Mouse (Mus musculus) heart, embryonic 14.5 days (tissue): ENCODE results near the gene Six6. TPM values are rescaled to one million over a fixed set of nuclear protein-coding genes. Genes with fewer than 3 reads are reported as not detected.

ENCODE experiments used
- ATAC-seq: fragments of 200-750 bp; cut with Nextera tagmentation; 2 replicates; pipeline ENCODE4 v1.8.0; 2017; ENCODE audit warnings: low read depth, moderate TSS enrichment; ENCODE audit not compliant: insufficient number of reproducible peaks, insufficient read depth, low FRiP score
- H3K27ac ChIP-seq, 2 experiments: fragments of 200-500 bp in 1 of 2; fragments of 300-500 bp in 1 of 2; sonication (generic) in 1 of 2; replicated peaks in 1 of 2; 2 replicates each; pipeline ENCODE4 v1.5.1; 2012 to 2014; ENCODE audit warnings: low read depth in 2 of 2, low read length in 2 of 2, control low read depth in 1 of 2, mild to moderate bottlenecking in 1 of 2, mixed read lengths in 1 of 2; ENCODE audit not compliant: control insufficient read depth in 1 of 2, insufficient read depth in 1 of 2
- H3K27me3 ChIP-seq: fragments of 300-500 bp; sonication (generic); 2 replicates; pipeline ENCODE4 v1.6.1; 2014; ENCODE audit warnings: mild to moderate bottlenecking, low read length, control low read depth; ENCODE audit not compliant: control insufficient read depth, insufficient read depth
- H3K36me3 ChIP-seq: fragments of 300-500 bp; sonication (generic); 2 replicates; pipeline ENCODE4 v1.6.1; 2014; ENCODE audit warnings: mild to moderate bottlenecking, control low read depth, low read length, mixed read lengths; ENCODE audit not compliant: control insufficient read depth, insufficient read depth
- H3K4me1 ChIP-seq, 2 experiments: fragments of 200-500 bp in 1 of 2; fragments of 300-500 bp in 1 of 2; sonication (generic) in 1 of 2; 2 replicates each; pipeline ENCODE4 v1.6.1; 2012 to 2014; ENCODE audit warnings: low read length in 2 of 2, control low read depth in 1 of 2, mixed read lengths in 1 of 2; ENCODE audit not compliant: control insufficient read depth in 2 of 2, insufficient read depth in 2 of 2
- H3K4me2 ChIP-seq: fragments of 300-500 bp; sonication (generic); 2 replicates; pipeline ENCODE4 v1.6.1; 2014; ENCODE audit warnings: mild to moderate bottlenecking, low read length
- H3K4me3 ChIP-seq, 2 experiments: fragments of 200-500 bp in 1 of 2; fragments of 300-500 bp in 1 of 2; sonication (generic) in 1 of 2; 2 replicates each; pipeline ENCODE4 v1.5.1; 2012 to 2014; ENCODE audit warnings: low read length in 2 of 2, mild to moderate bottlenecking in 2 of 2, control low read depth in 1 of 2, low read depth in 1 of 2, moderate library complexity in 1 of 2; ENCODE audit not compliant: control insufficient read depth in 1 of 2, insufficient read depth in 1 of 2
- H3K9ac ChIP-seq: fragments of 300-500 bp; sonication (generic); 2 replicates; pipeline ENCODE4 v1.6.1; 2014; ENCODE audit warnings: mild to moderate bottlenecking, low read length
- H3K9me3 ChIP-seq: fragments of 300-500 bp; sonication (generic); 2 replicates; pipeline ENCODE4 v1.6.1; 2016; ENCODE audit warnings: low read length, control low read depth; ENCODE audit not compliant: control insufficient read depth
- WGBS: fragments of 180-500 bp; shearing (Covaris S2); extraction: QIAGEN DNeasy Blood & Tissue Kit; methylation state at CpG from one replicate; pipeline ENCODE4 v1.1.7; 2014; 5-methylcytosine and 5-hydroxymethylcytosine counted together
- polyA plus RNA-seq: library from polyadenylated mRNA; unstranded; fragments of >200 nt; fragmentation: Nextera tagmentation; extraction: Ambion mirVana; gene quantifications from 2 replicates; pipeline ENCODE4 v1.2.1, GENCODE M21; 2014

The Six6 gene
- polyA plus RNA-seq, 1 experiment from 2014 or later = not detected

GRCm38 (mm10) chr12:72940071-72940821, 554 bp downstream of the Six6 start, which contains the start of gene 4930447C04Rik:
Gene 4930447C04Rik (minus strand): TSS chr12:72940774.
- peak within 1 kb of the TSS; percentile 50 for H3K4me2 ChIP-seq

GRCm38 (mm10) chr12:72940822-72941397, 1.2 kb downstream of the Six6 start:
- H3K4me3 ChIP-seq = no peak overlapping the region
- no peaks in the 10 kb centered on the region for H3K9me3 ChIP-seq
- H3K4me2 ChIP-seq = no peak overlapping the region
- 4% methylated on average over 11 of the region's 11 CpGs for WGBS
- no peaks in the 10 kb centered on the region for H3K36me3 ChIP-seq
- H3K27me3 ChIP-seq = peaks cover 98% of the 10 kb centered on the region
- peaks cover 0 to 20% of the 10 kb centered on the region in 2 experiments; a peak in 2 of 4 replicates for H3K4me1 ChIP-seq
- H3K9ac ChIP-seq = no peak overlapping the region
- H3K27ac ChIP-seq = no peak overlapping the region
- ATAC-seq = no peak

More at GRCm38 (mm10) chr12:72940071-72940821, 554 bp downstream of the Six6 start, which contains the start of gene 4930447C04Rik:
- Histone ChIP-seq H3K27me3 (peaks cover 97% of the 10 kb centered on the region), H3K27ac (no peak within 1 kb of the TSS), H3K36me3 (no peaks in the 10 kb centered on the region), H3K9me3 (no peaks in the 10 kb centered on the region), H3K4me1 (peaks cover 0 to 17% of the 10 kb centered on the region in 2 experiments; a peak in 2 of 4 replicates), H3K9ac (no peak within 1 kb of the TSS), H3K4me3 (peak within 1 kb of the TSS; percentile 11 to 29; a peak in 3 of 4 replicates)
- ATAC-seq = no peak
- WGBS = 2% methylated on average over 39 of the region's 39 CpGs

GRCm38 (mm10) chr12:72941398-72942051, 1.8 kb downstream of the Six6 start:
- ATAC-seq = no peak
- Histone ChIP-seq H3K9me3 (no peaks in the 10 kb centered on the region), H3K36me3 (no peaks in the 10 kb centered on the region), H3K9ac (no peak overlapping the region), H3K4me1 (peaks cover 0 to 20% of the 10 kb centered on the region in 2 experiments; a peak in 2 of 4 replicates), H3K4me3 (no peak overlapping the region), H3K27me3 (peaks cover 99% of the 10 kb centered on the region), H3K4me2 (no peak overlapping the region), H3K27ac (no peak overlapping the region)
- 2% methylated on average over 32 of the region's 32 CpGs for WGBS

GRCm38 (mm10) chr12:72942171-72942570, 2.5 kb downstream of the Six6 start:
- Histone ChIP-seq H3K36me3 (no peaks in the 10 kb centered on the region), H3K27ac (no peak overlapping the region), H3K4me2 (no peak overlapping the region), H3K9ac (no peak overlapping the region), H3K4me1 (peaks cover 0 to 20% of the 10 kb centered on the region in 2 experiments; a peak in 2 of 4 replicates), H3K4me3 (no peak overlapping the region), H3K9me3 (no peaks in the 10 kb centered on the region), H3K27me3 (peaks cover 99% of the 10 kb centered on the region)
- no peak for ATAC-seq
- WGBS = 35% methylated on average over 6 of the region's 6 CpGs

- H3K27me3 ChIP-seq = peaks cover 98% of the 10 kb centered on the region
- no peak overlapping the region for H3K4me3 ChIP-seq
- no peak overlapping the region for H3K4me2 ChIP-seq
- H3K27ac ChIP-seq = no peak overlapping the region
- no peak overlapping the region for H3K9ac ChIP-seq
- no peaks in the 10 kb centered on the region for H3K9me3 ChIP-seq
- 17% methylated on average over 2 of the region's 2 CpGs for WGBS
- H3K36me3 ChIP-seq = no peaks in the 10 kb centered on the region
- peaks cover 0 to 20% of the 10 kb centered on the region in 2 experiments; a peak in 2 of 4 replicates for H3K4me1 ChIP-seq
- ATAC-seq = no peak
Measured at GRCm38 (mm10) chr12:72943574-72944110, 4.0 kb downstream of the Six6 start.

GRCm38 (mm10) chr12:72944411-72945225, 4.9 kb downstream of the Six6 start:
- H3K4me1 ChIP-seq = peaks cover 0 to 16% of the 10 kb centered on the region in 2 experiments; a peak in 2 of 4 replicates
- H3K36me3 ChIP-seq = no peaks in the 10 kb centered on the region
- no peak overlapping the region for H3K27ac ChIP-seq
- peaks cover 95% of the 10 kb centered on the region for H3K27me3 ChIP-seq
- peak overlapping the region in 1 of 2 experiments; percentile 47; a peak in 2 of 4 replicates for H3K4me3 ChIP-seq
- H3K9ac ChIP-seq = no peak overlapping the region
- H3K4me2 ChIP-seq = peak overlapping the region; percentile 77
- WGBS = 3% methylated on average over 24 of the region's 24 CpGs
- ATAC-seq = no peak
- no peaks in the 10 kb centered on the region for H3K9me3 ChIP-seq
